Mouse (Mus musculus) heart, postnatal 4 days (tissue): ENCODE results near the gene Xrcc5. TPM values are rescaled to one million over a fixed set of nuclear protein-coding genes. Genes with fewer than 3 reads are reported as not detected.

Experiments used
- DNase-seq: peaks from one replicate; pipeline ENCODE4 v3.0.0; 2021
- total RNA-seq, 2 experiments: library from RNA; stranded (reverse); gene quantifications; 2 replicates each; pipeline ENCODE4 v1.2.3; 2021

The Xrcc5 gene
- total RNA-seq, 2 experiments from 2014 or later: 14.6 to 14.7 TPM

DNA sequence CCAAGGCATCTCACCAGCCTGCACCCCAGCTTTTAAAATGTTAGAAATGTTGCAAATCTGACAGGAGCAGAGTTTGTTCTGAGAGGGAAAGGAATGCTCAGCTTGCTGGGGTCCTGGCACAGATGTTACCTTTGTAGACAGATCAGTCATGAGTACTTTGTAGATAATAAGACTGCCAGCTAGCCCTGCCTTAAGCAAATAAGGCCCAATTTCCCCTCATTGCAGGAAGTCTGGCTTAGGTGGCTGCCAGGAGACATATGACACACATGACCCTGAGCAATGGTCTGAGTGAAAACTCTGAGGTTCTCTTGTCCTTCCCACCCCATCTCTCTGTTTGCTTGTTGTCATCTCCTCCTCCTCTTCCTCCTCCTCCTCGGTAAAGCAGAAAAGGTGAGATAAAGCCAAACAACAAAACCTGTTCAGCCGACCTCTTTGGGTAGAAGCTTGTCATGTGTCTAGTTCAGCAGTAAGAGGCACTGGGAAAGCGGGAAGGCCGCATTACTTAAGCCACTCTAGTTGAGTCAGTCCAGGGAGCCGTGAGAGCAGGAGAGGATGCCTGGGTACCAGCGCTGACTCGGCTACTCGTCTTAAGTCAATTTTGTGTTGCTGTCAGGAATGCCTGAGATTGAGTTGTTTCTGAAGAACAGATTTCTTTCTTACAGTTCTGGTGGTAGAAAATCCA, 92.6 kb downstream of the Xrcc5 start:
- no peak for DNase-seq

DNA sequence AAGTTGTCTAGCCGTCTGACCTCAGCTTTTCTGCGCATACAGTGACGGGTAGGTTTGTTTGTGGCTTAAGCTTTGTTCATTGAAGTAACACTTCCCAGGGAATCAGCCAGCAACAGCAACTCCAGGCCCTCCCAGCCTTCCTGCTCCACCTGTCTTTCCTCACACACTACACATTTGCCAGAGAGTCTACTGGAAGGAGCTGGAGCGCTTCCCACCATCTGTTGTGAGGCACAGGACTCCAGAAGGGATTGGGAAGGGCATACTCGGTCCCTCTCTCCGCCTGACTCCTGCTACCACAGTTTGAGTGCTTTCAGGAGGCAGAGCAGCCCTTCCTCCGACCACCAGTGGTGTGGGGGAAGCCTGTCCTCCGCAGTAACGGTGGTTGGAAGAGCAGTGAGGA, 93.4 kb downstream of the Xrcc5 start:
- no peak for DNase-seq

DNA sequence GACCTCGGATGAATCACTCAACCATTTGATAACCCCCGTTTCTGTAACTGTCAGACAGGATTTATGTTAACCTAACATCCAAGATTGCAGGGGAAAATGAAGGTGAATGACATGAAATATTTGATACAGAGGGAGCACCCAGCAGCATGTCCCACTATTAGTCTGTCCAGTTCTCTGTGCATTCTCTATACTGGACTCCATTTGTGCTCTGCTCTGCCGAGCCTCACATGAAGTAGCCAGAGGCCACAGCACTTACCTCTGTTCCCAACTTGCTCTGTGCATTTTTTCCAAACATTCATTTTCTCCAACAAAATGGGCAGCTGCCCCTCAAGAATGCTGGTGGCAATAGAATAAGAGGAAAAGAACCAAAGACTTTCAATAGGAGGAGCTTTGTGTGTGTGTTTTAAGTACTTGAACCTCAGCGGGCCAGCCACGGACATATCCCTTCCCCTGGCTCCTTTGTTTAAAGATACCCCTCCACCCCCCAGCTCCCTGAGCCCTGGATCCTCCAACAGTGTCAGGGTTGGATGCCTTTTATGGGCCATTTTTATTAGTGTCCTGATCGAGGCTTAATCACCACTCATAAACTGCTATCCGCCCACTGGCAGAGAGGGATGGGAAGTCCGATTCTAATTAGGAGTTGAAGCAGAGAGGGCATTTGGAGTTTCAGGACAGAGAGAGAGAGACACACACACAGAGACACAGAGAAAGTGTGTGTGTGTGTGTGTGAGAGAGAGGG, 94.3 kb downstream of the Xrcc5 start:
- DNase-seq: no peak

DNA sequence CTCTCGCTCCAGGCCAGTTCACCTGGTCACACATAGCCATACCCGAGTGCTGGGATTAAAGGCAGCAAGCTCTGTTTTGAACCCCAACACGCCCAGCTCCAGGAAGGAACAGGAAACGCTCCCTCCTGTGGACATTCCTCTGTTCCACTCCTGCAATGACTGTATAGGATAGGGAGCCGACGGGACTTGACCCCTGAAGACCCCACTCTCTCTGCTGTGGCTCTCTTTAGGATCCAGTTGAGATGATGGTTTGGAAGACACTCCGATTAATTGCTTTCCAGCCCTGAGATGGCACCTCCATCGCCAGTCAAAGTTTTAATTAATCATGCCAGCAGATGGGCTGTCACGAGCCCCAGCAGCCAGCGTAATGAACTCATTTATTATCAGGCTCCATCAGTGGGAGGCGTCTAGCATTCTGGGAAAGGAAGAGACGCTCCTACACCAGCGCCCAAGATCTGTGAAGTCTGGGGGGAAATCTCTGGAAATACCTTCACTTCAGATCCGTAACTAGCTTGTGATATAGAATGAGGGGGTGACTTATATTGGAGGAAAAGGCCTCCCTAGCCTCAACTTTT, 99.4 kb downstream of the Xrcc5 start:
- DNase-seq: no peak

DNA sequence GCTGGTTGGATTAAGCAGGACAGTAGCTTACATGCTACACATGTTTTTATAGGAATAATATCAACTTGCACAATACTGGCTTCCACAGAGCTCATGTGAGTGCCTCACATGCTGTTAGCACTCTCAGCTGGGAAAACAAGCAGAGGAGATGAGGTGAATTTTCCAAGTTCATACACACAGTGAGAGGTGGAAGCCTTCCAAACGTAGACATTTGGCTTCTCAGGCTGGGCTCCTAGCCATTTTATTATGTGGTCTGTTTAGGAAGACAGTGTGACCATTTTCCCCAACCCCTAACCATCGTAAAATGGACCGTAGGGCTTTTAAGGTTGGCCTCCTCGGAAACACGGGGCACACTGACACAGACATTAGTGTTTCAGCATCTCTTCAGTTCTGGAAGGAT, 102.7 kb downstream of the Xrcc5 start:
- no peak for DNase-seq

DNA sequence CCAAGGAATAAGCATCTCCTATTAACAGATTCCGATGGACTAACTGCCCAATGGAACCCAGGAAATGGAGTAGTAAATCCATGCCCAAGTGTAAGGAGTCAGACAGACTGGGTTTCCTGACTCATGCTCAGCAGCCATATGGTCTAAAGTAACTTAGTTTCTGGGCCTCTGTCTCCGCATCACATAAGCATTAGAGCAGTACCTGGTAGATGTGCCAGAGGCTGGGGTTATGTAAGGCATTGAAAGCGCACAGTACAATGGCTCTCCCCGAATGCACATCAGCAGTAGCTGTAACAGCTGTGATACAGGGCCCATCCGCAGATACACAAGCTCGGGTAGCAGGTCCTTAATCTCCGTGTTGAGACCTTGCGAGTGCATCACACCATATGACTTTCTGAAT, 103.9 kb downstream of the Xrcc5 start:
- DNase-seq: no peak

DNA sequence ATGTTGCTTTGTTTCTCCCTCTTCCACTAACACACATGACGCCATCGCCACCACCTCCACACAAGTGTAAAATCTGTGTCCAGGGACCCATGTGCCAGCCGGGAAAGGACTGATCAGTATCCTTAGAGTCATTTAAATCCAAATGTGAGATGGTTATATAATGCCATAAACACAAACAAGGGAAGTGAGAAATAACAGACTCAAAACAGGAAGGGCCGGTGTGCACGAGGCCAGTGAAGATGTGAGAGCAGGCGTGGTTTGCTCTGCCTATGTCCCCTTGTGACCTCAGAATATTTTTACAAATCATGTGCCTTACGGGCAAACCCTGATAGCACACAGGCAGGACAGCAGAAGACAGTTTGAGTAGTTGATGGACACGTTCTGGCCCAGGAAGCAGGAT, 106.0 kb downstream of the Xrcc5 start:
- DNase-seq: no peak

DNA sequence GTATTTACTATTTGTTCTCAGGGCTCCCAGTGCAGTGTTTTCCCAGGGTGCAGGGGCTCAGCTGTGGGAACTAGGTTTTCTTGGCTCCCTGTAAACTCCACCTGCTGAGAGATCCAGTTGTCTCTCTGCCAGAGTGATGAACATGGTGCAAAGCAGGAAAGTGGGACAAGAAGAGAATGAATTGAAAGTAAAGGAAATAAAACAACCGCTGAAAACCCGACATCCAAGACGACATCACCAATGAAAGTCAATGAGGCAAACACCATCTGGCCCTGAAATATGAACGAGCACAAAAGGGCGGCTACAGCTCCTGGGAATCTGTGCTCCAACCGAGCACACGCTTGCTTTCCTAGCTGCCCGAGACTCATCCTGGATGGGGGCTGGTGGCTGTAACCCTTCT, 106.9 kb downstream of the Xrcc5 start:
- no peak for DNase-seq

DNA sequence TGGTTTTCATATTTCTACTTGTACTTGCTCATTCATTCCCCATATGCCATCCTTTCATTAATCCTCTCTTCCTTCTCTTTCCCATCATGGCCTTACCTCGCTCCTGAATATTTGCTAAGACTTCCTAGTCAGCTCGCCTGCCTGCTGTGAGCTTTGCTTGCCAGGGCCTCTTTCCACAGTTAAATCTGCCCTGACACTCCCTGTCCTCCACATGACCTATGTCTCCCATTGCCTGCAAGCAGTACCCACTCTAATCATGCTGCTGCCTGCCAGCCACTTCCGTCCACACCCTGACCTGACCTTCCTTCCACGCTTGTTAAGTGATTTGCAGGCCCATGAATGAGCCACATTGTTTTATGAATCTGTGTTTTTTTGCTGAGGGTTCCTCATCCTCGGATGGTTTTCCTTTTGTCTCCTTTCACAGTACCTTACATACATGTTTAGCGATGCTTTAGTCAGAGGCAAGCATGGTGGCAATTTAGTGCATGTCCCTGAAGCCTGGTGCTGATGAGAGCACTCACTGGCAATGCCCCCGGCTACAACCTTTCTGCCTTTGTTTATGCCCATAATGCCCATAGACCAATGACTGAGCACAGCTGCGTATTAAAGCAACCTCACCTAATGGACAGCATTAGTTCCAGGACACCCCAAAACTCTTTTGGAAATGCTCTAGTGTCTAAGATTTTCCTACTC, 107.5 kb downstream of the Xrcc5 start:
- no peak for DNase-seq

DNA sequence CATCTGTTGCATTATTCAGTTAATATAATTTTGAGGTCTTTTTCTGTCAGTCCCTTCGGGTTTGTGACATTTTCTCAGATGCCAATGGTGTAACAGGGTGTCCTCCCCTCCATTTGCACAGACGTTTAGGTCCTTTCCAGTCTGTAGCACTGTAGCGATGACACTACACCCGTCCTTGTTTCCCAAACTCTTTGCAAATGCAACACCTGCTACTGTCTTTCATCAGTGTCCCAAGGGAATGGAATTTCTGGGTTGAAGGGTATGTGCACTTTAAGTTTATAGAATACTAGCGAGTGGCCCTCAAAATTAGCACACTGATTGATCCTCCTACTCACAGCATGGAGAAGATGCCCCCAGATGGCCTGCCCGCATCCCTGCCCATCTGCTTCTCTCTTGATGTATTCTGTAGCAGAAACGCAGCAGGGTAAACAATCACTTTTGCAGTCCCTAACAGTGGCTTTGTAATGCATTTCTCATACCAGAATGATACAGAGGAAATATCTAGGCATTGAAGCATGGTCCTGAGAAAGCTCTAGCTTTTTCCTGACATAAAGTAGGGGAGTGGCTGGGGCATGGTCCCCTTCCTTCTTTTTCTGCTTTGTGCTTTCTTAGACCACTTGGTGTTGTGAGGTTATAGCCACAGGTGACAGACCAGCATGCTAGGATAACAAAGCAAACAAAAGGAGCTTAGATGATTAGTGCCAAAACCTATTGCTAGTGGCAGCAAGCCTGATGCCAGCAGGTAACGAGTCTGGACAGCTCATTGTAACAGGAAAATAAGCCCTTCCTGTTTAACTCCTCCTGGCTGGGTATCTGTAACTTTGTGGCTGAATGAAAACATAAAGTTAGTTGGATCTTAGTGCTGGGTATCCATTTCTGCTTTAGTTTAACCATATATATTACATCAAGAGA, 111.8 kb downstream of the Xrcc5 start:
- no peak for DNase-seq

DNA sequence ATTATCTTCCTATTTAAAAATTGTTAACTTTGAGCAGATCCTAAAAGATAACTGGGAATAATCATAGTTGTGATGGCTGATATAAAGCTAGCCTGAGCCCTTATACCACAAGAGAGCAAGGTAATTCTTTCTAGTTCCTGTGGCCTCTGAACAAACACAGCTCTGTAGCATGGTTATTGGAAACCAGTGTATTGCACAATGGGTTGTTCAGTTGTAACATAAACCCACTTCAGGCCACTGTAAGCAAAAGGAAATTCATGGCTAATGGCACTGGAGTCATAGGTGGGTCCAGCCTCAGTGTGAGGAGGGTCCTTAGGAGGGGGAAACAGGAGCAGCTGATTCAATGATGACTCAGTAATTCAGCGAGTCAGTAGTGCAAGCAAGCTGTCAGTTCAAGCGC, 113.0 kb downstream of the Xrcc5 start:
- DNase-seq: no peak

DNA sequence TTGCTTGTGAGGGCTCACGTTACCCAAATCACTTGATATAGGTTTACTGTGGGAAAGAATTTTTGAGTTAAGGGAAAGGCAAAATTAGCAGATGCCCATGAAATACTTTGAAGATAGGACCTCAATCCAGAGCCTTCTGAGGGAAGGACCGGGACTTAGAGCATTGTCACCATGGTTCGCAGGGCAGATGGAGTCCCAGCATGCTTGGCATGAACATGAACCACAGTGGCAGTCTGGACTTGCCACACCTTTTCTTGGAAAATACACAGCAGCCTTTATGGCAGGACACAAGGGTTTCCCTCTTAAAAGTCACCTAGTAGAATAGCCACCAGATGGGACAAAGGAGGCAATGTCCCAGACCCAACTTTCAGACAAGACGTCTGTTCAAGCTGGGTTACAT, 114.9 kb downstream of the Xrcc5 start:
- no peak for DNase-seq

DNA sequence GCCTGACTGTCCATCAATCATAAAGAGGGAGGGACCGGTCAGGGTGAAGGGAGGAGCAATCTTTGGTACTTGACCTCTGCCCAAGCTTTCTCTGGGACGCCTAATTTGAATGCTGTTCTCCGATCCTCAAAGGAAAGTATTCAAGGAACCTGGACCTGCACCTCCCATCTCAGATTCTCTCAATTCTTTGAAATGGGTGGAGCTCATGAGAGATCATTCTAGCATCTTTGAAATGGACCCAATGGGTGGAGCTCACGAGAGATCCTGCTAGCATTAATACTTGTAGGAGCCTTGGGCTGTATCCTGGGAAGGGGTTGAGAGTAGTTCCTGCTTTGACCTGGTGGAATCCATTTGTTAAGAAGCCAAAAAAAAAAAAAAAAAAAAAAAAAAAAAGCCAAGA, 119.2 kb downstream of the Xrcc5 start:
- no peak for DNase-seq

DNA sequence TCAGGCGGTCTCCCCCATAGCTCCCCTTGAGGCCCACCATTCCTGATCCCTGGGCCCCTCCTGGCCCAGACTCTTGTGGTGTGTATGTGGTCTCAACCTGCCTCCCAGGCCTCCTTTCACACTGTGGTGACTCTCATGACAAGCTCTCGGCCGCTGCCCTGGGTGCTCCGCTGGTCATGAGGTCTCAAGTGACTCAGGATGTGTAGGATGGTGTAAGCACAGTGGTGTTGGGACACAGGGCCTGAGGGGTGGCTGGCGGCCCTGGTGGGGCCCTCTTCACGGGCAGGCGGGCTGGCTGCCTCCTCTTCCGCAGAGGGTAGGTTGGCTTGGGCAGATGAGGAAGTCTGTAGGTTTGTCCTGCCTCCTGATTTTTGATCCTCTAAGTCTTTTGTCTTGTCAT, 121.3 kb downstream of the Xrcc5 start:
- DNase-seq: no peak

DNA sequence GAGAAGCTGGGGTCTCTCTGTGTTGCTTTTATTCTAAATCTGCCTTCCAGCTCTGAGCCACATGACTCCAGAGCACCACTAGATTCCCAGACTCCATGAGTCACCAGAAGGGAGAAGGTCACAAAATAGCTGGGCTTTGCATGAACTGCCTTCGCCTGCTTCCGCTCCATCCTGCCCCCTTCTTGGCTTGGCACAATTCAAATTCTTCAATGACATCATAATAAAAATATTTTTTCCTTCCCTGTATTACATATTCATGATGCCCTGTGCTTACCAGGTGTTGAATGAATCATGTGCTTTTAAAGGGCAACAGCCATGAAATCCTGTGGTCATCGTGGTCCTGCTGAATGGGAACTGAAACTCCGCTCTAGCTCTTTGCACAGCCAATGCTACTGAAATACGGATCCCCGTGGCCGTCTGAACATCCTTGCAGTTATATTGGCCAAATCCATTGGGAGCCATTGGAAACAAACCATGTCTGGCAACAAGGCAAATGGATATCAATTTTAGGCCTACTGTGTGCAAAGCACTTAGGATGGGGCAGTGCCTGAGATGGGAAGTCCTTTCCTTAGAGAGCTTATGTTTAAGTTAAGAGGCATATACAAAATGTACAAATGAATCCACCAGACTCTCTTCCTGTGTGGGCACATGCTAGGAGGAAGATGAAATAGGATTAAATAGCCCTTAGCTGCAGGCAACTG, 122.0 kb downstream of the Xrcc5 start:
- DNase-seq: no peak

DNA sequence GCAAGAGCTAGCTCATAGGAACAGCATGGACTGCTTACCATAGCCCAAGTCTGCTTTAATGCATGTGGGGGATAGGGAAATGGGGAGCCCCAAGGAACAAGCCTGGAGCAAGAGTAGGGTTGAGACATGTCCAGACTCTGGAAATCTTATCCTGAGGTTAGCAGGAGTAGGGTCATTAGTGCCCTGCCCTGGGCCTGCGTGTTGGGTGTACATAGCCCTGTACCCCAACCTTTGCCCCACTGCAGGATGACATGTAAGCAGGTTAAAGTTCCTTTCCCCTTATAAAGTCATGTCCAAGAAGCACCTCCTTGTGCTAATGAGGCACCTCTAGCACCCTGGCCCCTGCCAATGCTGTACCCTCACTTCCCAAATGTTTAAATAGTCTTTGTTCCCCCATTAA, 125.4 kb downstream of the Xrcc5 start:
- DNase-seq: no peak

DNA sequence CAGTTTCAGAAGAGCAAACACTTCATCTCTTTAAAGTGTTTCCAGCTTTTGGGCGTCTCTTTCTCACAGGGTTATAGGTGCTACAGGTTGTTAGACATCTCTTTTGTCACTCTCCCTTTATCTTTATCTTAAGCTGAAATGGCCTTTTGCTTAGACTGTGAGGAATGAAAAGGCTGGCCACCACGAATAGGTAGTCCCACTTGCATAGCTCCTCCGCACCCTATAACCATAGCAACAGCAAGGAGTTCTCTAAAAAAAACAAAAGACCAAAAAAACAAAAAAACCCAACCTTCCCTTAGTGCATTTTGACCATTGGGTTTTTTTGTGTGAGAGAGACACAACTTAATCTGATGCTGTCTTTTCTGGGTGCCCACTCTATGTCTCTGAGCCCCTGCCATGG, 127.3 kb downstream of the Xrcc5 start:
- DNase-seq: no peak

DNA sequence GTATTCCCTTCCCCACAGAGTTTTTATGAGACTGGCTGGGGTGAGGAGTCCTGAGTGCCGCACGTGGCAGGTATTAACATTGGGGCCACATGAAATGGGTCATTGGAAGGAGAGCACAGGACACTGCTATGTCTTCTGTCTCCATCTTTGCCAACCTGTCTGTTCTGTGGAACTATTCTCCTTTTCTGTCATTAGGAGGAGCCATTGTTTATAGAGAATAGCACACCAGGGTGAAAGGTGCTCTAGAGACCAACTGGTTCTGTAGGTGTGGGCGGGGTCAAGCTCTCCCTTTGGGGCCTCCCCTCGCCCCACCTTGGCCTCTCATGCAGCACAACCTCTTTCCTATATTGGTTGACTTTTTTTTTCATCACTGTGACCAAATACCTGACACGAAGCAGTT, 129.7 kb downstream of the Xrcc5 start:
- no peak for DNase-seq

DNA sequence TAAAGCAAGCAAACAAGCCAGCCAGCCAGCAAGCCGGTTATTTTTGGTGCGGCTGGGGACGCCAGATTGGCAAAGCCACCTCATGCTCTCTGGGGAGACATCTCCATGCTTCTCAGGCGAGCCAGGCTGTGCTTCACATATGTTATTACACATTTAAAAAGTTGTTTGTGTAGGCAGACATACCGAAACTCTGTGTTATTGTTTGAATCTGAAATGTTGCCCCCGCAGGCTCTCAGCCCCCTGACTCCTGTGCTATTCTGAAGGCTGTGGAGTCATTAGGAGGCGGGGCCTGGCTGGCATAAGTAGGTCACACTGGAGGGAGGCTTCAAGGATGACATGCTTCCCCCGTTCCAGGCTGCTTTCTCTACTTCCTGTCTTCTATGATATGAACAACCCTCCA, 131.9 kb downstream of the Xrcc5 start:
- DNase-seq: peak; percentile 6

DNA sequence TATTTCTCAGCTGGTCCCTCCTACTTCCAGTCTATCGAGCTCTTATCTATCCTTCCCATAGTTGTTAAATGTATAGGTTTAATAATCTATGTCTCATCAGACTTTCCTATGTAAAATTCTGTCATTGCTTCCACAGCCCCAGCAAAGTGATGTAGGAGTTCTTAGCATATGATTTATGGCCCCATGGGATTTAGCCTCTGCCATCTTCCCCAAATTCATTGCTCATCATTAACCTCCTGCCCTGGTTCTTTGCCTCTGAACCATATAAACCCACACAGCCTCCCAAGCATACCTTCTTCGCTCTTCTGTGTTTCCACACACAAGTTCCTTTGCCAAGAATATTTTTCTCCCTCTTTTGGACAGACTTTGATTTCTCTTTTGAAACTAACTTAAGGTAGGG, 135.5 kb downstream of the Xrcc5 start:
- no peak for DNase-seq
